Mouse (Mus musculus) ovary, adult 18-20 months (tissue): Measurements from ENCODE around the gene Zfp773.
"Not testable (repeated sequence)": the region's sequence is repeated elsewhere in the genome, so short reads cannot be mapped to it uniquely, and the experiment has no call there.

Source experiments
- DNase-seq: peaks from one replicate; pipeline ENCODE4 v3.0.0; 2022; ENCODE audit warnings: low spot score, mixed read lengths

Zfp773 gene

GRCm38 (mm10) chr7:7136379-7136866 lies at the start of gene Zfp773:
TSS of gene Zfp773 (minus strand) at chr7:7136755.
- DNase-seq, result peak; percentile 39

GRCm38 (mm10) chr7:7185897-7186296 lies 49.3 kb upstream of the Zfp773 start:
- DNase-seq, result no peak

- peak; percentile 46 for DNase-seq
Observed at GRCm38 (mm10) chr7:7171227-7172147, 34.9 kb upstream of the Zfp773 start, which contains the start of gene Zfp418. TSS of gene Zfp418 (plus strand) at chr7:7171330.

- DNase-seq, result no peak
Observed at GRCm38 (mm10) chr7:7145991-7146608, 9.5 kb upstream of the Zfp773 start.

- no peak for DNase-seq
Observed at GRCm38 (mm10) chr7:7144215-7144614, 7.7 kb upstream of the Zfp773 start.

GRCm38 (mm10) chr7:7132751-7133150 lies 3.8 kb downstream of the Zfp773 start:
- DNase-seq, result no peak

GRCm38 (mm10) chr7:7130491-7131124 lies 5.9 kb downstream of the Zfp773 start:
- DNase-seq, result not testable (repeated sequence)

GRCm38 (mm10) chr7:7121602-7121980 lies 15.0 kb downstream of the Zfp773 start:
- DNase-seq, result no peak

- DNase-seq, result peak; percentile 72
Observed at GRCm38 (mm10) chr7:7120921-7121601, 15.5 kb downstream of the Zfp773 start, which contains the start of gene Zfp954. TSS of gene Zfp954 (minus strand) at chr7:7121488.

GRCm38 (mm10) chr7:7118441-7118840 lies 18.1 kb downstream of the Zfp773 start:
- no peak for DNase-seq

- DNase-seq, result no peak
Observed at GRCm38 (mm10) chr7:7108501-7108900, 28.1 kb downstream of the Zfp773 start.
